Mouse (Mus musculus) midbrain, embryonic 16.5 days (tissue): ENCODE measurements at regions not wholly inside any gene's neighbourhood (a gene's known extent, or its start where the extent isn't known, plus 50 kb on each side); places are given as distances from the start of the nearest gene placed in this dataset.

Experiments used
- ATAC-seq: fragments of 200-750 bp; cut with Nextera tagmentation; 2 replicates; pipeline ENCODE4 v1.8.0; 2017; ENCODE audit warnings: moderate TSS enrichment
- H3K27ac ChIP-seq: fragments of 300-500 bp; sonication (generic); 2 replicates; pipeline ENCODE4 v1.5.1; 2014; ENCODE audit warnings: mild to moderate bottlenecking, low read length, mixed read lengths
- H3K27me3 ChIP-seq: fragments of 300-500 bp; sonication (generic); 2 replicates; pipeline ENCODE4 v1.6.1; 2014; ENCODE audit warnings: low read depth, low read length, mixed read lengths; ENCODE audit not compliant: control insufficient read depth, insufficient read depth
- H3K36me3 ChIP-seq: fragments of 300-500 bp; sonication (generic); 2 replicates; pipeline ENCODE4 v1.6.1; 2014; ENCODE audit warnings: mild to moderate bottlenecking, low read length, moderate library complexity, mixed read lengths; ENCODE audit not compliant: control insufficient read depth, insufficient read depth
- H3K4me1 ChIP-seq: fragments of 300-500 bp; sonication (generic); 2 replicates; pipeline ENCODE4 v1.6.1; 2014; ENCODE audit warnings: mild to moderate bottlenecking, low read length, mixed read lengths; ENCODE audit not compliant: control insufficient read depth, insufficient read depth
- H3K4me2 ChIP-seq: fragments of 300-500 bp; sonication (generic); 2 replicates; pipeline ENCODE4 v1.6.1; 2014; ENCODE audit warnings: mild to moderate bottlenecking, low read length, mixed read lengths
- H3K4me3 ChIP-seq: fragments of 300-500 bp; sonication (generic); 2 replicates; pipeline ENCODE4 v1.5.1; 2014; ENCODE audit warnings: low read depth, mild to moderate bottlenecking, low read length, moderate library complexity, mixed read lengths
- H3K9ac ChIP-seq: fragments of 300-500 bp; sonication (generic); 2 replicates; pipeline ENCODE4 v1.6.1; 2014; ENCODE audit warnings: low read depth, low read length, mixed read lengths
- H3K9me3 ChIP-seq: fragments of 300-500 bp; sonication (generic); replicated peaks from 2 replicates; pipeline ENCODE4 v1.6.1; 2014; ENCODE audit warnings: mild to moderate bottlenecking, low read length, mixed read lengths; ENCODE audit not compliant: control insufficient read depth, poor library complexity, severe bottlenecking
- WGBS: fragments of 180-500 bp; shearing (Covaris S2); extraction: QIAGEN DNeasy Blood & Tissue Kit; methylation state at CpG from one replicate; pipeline ENCODE4 v1.1.7; 2014; 5-methylcytosine and 5-hydroxymethylcytosine counted together

- no peak for ATAC-seq
- Histone ChIP-seq H3K9me3 (no peaks in the 10 kb centered on the region), H3K36me3 (no peaks in the 10 kb centered on the region), H3K27ac (no peak overlapping the region), H3K9ac (no peak overlapping the region), H3K27me3 (no peaks in the 10 kb centered on the region), H3K4me1 (peaks cover 2% of the 10 kb centered on the region), H3K4me2 (no peak overlapping the region), H3K4me3 (no peak overlapping the region)
- 57% methylated on average over 2 of the region's 2 CpGs for WGBS
Observed at GRCm38 (mm10) chr11:71897551-71897950, 139.8 kb downstream of the Aipl1 start.

- WGBS, result 67% methylated on average over 3 of the region's 3 CpGs
Observed at GRCm38 (mm10) chr11:71897141-71897540, 140.2 kb downstream of the Aipl1 start.

GRCm38 (mm10) chr11:71891181-71891580, 141.5 kb downstream of the Wscd1 start:
- no peak for ATAC-seq
- no peak overlapping the region for H3K4me2 ChIP-seq
- H3K9me3 ChIP-seq, result no peaks in the 10 kb centered on the region
- H3K4me3 ChIP-seq, result no peak overlapping the region
- H3K27ac ChIP-seq, result no peak overlapping the region
- 58% methylated on average over 1 of the region's 1 CpGs for WGBS
- H3K9ac ChIP-seq, result no peak overlapping the region
- H3K27me3 ChIP-seq, result no peaks in the 10 kb centered on the region
- no peaks in the 10 kb centered on the region for H3K4me1 ChIP-seq
- H3K36me3 ChIP-seq, result no peaks in the 10 kb centered on the region

More at GRCm38 (mm10) chr11:71897141-71897540, 140.2 kb downstream of the Aipl1 start:
- Histone ChIP-seq H3K36me3 (no peaks in the 10 kb centered on the region), H3K27me3 (no peaks in the 10 kb centered on the region), H3K9me3 (no peaks in the 10 kb centered on the region), H3K27ac (no peak overlapping the region), H3K4me2 (no peak overlapping the region), H3K4me3 (no peak overlapping the region), H3K9ac (no peak overlapping the region), H3K4me1 (no peaks in the 10 kb centered on the region)
- no peak for ATAC-seq

GRCm38 (mm10) chr11:71889161-71889560, 139.4 kb downstream of the Wscd1 start:
- Histone ChIP-seq H3K9ac (no peak overlapping the region), H3K9me3 (no peaks in the 10 kb centered on the region), H3K27me3 (no peaks in the 10 kb centered on the region), H3K36me3 (no peaks in the 10 kb centered on the region), H3K4me1 (no peaks in the 10 kb centered on the region), H3K27ac (no peak overlapping the region), H3K4me3 (no peak overlapping the region), H3K4me2 (no peak overlapping the region)
- 89% methylated on average over 4 of the region's 4 CpGs for WGBS
- ATAC-seq, result no peak

- H3K27me3 ChIP-seq, result no peaks in the 10 kb centered on the region
- H3K27ac ChIP-seq, result no peak overlapping the region
- H3K36me3 ChIP-seq, result no peaks in the 10 kb centered on the region
- no peak overlapping the region for H3K9ac ChIP-seq
- no peaks in the 10 kb centered on the region for H3K9me3 ChIP-seq
- no peak overlapping the region for H3K4me2 ChIP-seq
- no peaks in the 10 kb centered on the region for H3K4me1 ChIP-seq
- 60% methylated on average over 4 of the region's 4 CpGs for WGBS
- no peak for ATAC-seq
- H3K4me3 ChIP-seq, result no peak overlapping the region
Observed at GRCm38 (mm10) chr11:71887211-71887610, 137.5 kb downstream of the Wscd1 start.

- no peak for ATAC-seq
- no peaks in the 10 kb centered on the region for H3K9me3 ChIP-seq
- H3K4me1 ChIP-seq, result no peaks in the 10 kb centered on the region
- H3K27me3 ChIP-seq, result no peaks in the 10 kb centered on the region
- H3K4me2 ChIP-seq, result no peak overlapping the region
- no peaks in the 10 kb centered on the region for H3K36me3 ChIP-seq
- no peak overlapping the region for H3K4me3 ChIP-seq
- 76% methylated on average over 4 of the region's 4 CpGs for WGBS
- no peak overlapping the region for H3K9ac ChIP-seq
- H3K27ac ChIP-seq, result no peak overlapping the region
Observed at GRCm38 (mm10) chr11:71886771-71887170, 137.1 kb downstream of the Wscd1 start.

GRCm38 (mm10) chr11:71884861-71885260, 135.1 kb downstream of the Wscd1 start:
- no peak overlapping the region for H3K4me3 ChIP-seq
- no peaks in the 10 kb centered on the region for H3K27me3 ChIP-seq
- H3K4me2 ChIP-seq, result no peak overlapping the region
- H3K4me1 ChIP-seq, result no peaks in the 10 kb centered on the region
- 75% methylated on average over 6 of the region's 6 CpGs for WGBS
- no peaks in the 10 kb centered on the region for H3K9me3 ChIP-seq
- no peak overlapping the region for H3K27ac ChIP-seq
- no peak for ATAC-seq
- no peak overlapping the region for H3K9ac ChIP-seq
- no peaks in the 10 kb centered on the region for H3K36me3 ChIP-seq

- no peak overlapping the region for H3K4me3 ChIP-seq
- ATAC-seq, result no peak
- no peak overlapping the region for H3K4me2 ChIP-seq
- H3K9ac ChIP-seq, result no peak overlapping the region
- 89% methylated on average over 1 of the region's 1 CpGs for WGBS
- no peaks in the 10 kb centered on the region for H3K9me3 ChIP-seq
- H3K27me3 ChIP-seq, result no peaks in the 10 kb centered on the region
- no peak overlapping the region for H3K27ac ChIP-seq
- no peaks in the 10 kb centered on the region for H3K36me3 ChIP-seq
- no peaks in the 10 kb centered on the region for H3K4me1 ChIP-seq
Observed at GRCm38 (mm10) chr11:71881841-71882240, 132.1 kb downstream of the Wscd1 start.

GRCm38 (mm10) chr11:71871297-71871696, 121.6 kb downstream of the Wscd1 start:
- no peak overlapping the region for H3K4me2 ChIP-seq
- no peaks in the 10 kb centered on the region; the same call in 1 of the 2 replicates for H3K4me1 ChIP-seq
- H3K9ac ChIP-seq, result no peak overlapping the region
- no peak overlapping the region for H3K27ac ChIP-seq
- 80% methylated on average over 7 of the region's 7 CpGs for WGBS
- H3K36me3 ChIP-seq, result no peaks in the 10 kb centered on the region
- H3K27me3 ChIP-seq, result no peaks in the 10 kb centered on the region
- H3K4me3 ChIP-seq, result no peak overlapping the region
- no peaks in the 10 kb centered on the region for H3K9me3 ChIP-seq
- ATAC-seq, result no peak

GRCm38 (mm10) chr11:71866690-71867089, 117.0 kb downstream of the Wscd1 start:
- H3K4me2 ChIP-seq, result no peak overlapping the region
- no peak overlapping the region for H3K4me3 ChIP-seq
- no peak overlapping the region for H3K9ac ChIP-seq
- 77% methylated on average over 12 of the region's 12 CpGs for WGBS
- no peak overlapping the region for H3K27ac ChIP-seq
- no peak for ATAC-seq
- H3K36me3 ChIP-seq, result no peaks in the 10 kb centered on the region
- H3K4me1 ChIP-seq, result 0 out of 2 replicates have a peak, but pooled peaks cover 2% of the 10 kb centered on the region
- H3K9me3 ChIP-seq, result no peaks in the 10 kb centered on the region
- no peaks in the 10 kb centered on the region for H3K27me3 ChIP-seq
